Mouse (Mus musculus): Measurements from ENCODE around the gene Cyp2f2. TPM values are rescaled to one million over a fixed set of nuclear protein-coding genes. Genes with fewer than 3 reads are reported as not detected.

Gene Cyp2f2
- polyA plus RNA-seq (2016; fragmentation: Nextera tagmentation; extraction: Ambion mirVana), result not detected in 2 replicates

GRCm38 (mm10) chr7:27119676-27120075, at the start of gene Cyp2f2:
TSS of gene Cyp2f2 (plus strand) at chr7:27119909.
- Histone ChIP-seq H3K9me3 (no peaks in the 10 kb centered on the region), H3K4me3 (no peak within 1 kb of the TSS), H3K27me3 (ENCODE audit: insufficient read depth, poor library complexity, severe bottlenecking) (no peaks in the 10 kb centered on the region), H3K36me3 (no peaks in the 10 kb centered on the region), H3K4me1 (replicated peaks) (no peaks in the 10 kb centered on the region), H3K27ac (no peak within 1 kb of the TSS)
- DNase-seq (ENCODE audit: low spot score), result no peak

DNA sequence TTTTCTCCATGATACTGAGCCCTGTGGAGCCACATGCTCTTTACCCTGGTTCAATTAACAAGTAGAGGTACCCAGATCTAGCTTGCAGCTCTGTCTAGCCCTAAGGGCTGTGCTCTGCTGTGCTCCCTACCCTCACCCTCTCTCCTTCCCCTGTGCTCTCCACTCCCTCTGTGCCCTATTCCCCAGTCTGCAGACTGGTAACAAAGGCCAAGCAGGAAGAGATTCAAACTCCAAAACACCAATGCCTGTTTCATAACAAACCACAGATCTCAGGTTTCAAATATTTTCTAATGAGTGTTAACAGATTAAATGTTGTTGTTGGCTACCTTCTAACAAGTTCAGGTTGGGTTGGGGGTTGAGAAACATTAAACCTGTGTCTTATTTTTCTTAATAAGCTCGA, 41.1 kb upstream of the Cyp2f2 start:
- Histone ChIP-seq H3K27me3 (ENCODE audit: insufficient read depth, poor library complexity, severe bottlenecking) (no peaks in the 10 kb centered on the region), H3K36me3 (no peaks in the 10 kb centered on the region), H3K4me3 (no peak overlapping the region), H3K4me1 (replicated peaks) (no peaks in the 10 kb centered on the region), H3K9me3 (peaks cover 6% of the 10 kb centered on the region; the same call in 1 of the 2 replicates), H3K27ac (no peak overlapping the region)
- no peak for DNase-seq (ENCODE audit: low spot score)
- 84% methylated on average over 1 of the region's 1 CpGs for WGBS

- 69% methylated on average over 2 of the region's 2 CpGs for WGBS
- no peak for DNase-seq (ENCODE audit: low spot score)
- H3K36me3 ChIP-seq, result no peaks in the 10 kb centered on the region
Measured at GRCm38 (mm10) chr7:27081625-27082024, 38.1 kb upstream of the Cyp2f2 start.

DNA sequence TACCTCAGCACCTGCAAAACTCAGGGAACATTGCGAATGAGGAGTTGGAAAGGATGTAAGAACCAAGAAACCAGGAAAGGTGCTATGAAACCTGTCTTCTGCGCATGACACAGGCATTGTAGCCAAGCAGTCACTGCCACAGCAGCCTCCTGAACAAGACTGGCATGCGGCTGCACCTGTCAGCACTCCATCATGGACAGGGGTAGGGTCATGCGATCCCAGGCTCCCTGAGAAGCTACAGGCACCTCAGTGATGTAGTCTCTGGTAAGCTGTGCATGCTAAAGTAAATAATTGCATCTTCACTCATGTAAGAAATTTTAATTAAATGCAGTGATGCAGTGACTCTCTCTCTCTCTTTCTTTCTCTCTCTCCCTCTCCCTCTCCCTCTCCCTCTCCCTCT, 28.7 kb upstream of the Cyp2f2 start:
- Histone ChIP-seq H3K4me3 (no peak overlapping the region), H3K4me1 (replicated peaks) (no peaks in the 10 kb centered on the region), H3K27me3 (ENCODE audit: insufficient read depth, poor library complexity, severe bottlenecking) (no peaks in the 10 kb centered on the region), H3K9me3 (peaks cover 13% of the 10 kb centered on the region), H3K36me3 (no peaks in the 10 kb centered on the region), H3K27ac (no peak overlapping the region)
- WGBS, result 86% methylated on average over 4 of the region's 4 CpGs
- no peak for DNase-seq (ENCODE audit: low spot score)

More at GRCm38 (mm10) chr7:27081625-27082024, 38.1 kb upstream of the Cyp2f2 start:
- Histone ChIP-seq H3K9me3 (peaks cover 6% of the 10 kb centered on the region; the same call in 1 of the 2 replicates), H3K4me1 (replicated peaks) (no peaks in the 10 kb centered on the region), H3K27ac (no peak overlapping the region), H3K4me3 (no peak overlapping the region), H3K27me3 (ENCODE audit: insufficient read depth, poor library complexity, severe bottlenecking) (no peaks in the 10 kb centered on the region)

- Histone ChIP-seq H3K9me3 (peaks cover 13% of the 10 kb centered on the region), H3K4me3 (no peak overlapping the region), H3K27ac (no peak overlapping the region), H3K36me3 (no peaks in the 10 kb centered on the region), H3K4me1 (replicated peaks) (no peaks in the 10 kb centered on the region), H3K27me3 (ENCODE audit: insufficient read depth, poor library complexity, severe bottlenecking) (no peaks in the 10 kb centered on the region)
- 70% methylated on average over 7 of the region's 7 CpGs for WGBS
- no peak for DNase-seq (ENCODE audit: low spot score)
Measured at GRCm38 (mm10) chr7:27092038-27092703, 27.5 kb upstream of the Cyp2f2 start.

- Histone ChIP-seq H3K27ac (no peak overlapping the region), H3K36me3 (no peaks in the 10 kb centered on the region), H3K4me3 (no peak overlapping the region), H3K9me3 (peaks cover 13% of the 10 kb centered on the region), H3K4me1 (replicated peaks) (no peaks in the 10 kb centered on the region), H3K27me3 (ENCODE audit: insufficient read depth, poor library complexity, severe bottlenecking) (no peaks in the 10 kb centered on the region)
- no peak for DNase-seq (ENCODE audit: low spot score)
- WGBS, result 42% methylated on average over 1 of the region's 1 CpGs
Measured at GRCm38 (mm10) chr7:27092882-27093281, 26.8 kb upstream of the Cyp2f2 start.

DNA sequence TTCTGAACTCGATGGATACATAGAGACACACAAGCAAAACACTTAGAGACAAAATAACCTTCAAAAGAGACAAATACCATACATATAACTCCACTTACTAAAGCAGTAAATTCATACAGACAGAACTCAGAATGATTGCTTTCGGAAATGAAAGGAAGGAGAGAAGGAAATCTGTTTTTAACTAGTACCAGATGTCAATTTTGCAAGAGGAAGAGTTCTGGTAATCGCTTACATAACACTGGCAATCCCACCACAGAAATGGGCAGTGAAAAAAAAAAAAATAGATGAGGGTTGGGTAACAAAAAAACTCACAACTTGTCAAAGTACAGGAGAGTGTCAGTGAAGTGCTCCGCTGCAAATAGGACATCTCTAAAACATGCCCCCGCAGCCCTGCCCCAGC, 14.8 kb upstream of the Cyp2f2 start:
- no peak overlapping the region for H3K27ac ChIP-seq
- WGBS, result 61% methylated on average over 5 of the region's 5 CpGs
- H3K4me3 ChIP-seq, result no peak overlapping the region
- no peaks in the 10 kb centered on the region for H3K27me3 ChIP-seq (ENCODE audit: insufficient read depth, poor library complexity, severe bottlenecking)
- H3K36me3 ChIP-seq, result no peaks in the 10 kb centered on the region
- peaks cover 8% of the 10 kb centered on the region for H3K9me3 ChIP-seq
- H3K4me1 ChIP-seq (replicated peaks), result no peaks in the 10 kb centered on the region
- DNase-seq (ENCODE audit: low spot score), result no peak

- DNase-seq (ENCODE audit: low spot score), result no peak
- Histone ChIP-seq H3K27ac (no peak overlapping the region), H3K9me3 (peaks cover 8% of the 10 kb centered on the region), H3K4me1 (replicated peaks) (no peaks in the 10 kb centered on the region), H3K36me3 (no peaks in the 10 kb centered on the region), H3K4me3 (no peak overlapping the region), H3K27me3 (ENCODE audit: insufficient read depth, poor library complexity, severe bottlenecking) (no peaks in the 10 kb centered on the region)
Measured at GRCm38 (mm10) chr7:27110327-27110726, 9.4 kb upstream of the Cyp2f2 start.

- DNase-seq (ENCODE audit: low spot score), result no peak
- Histone ChIP-seq H3K36me3 (no peaks in the 10 kb centered on the region), H3K4me1 (replicated peaks) (no peaks in the 10 kb centered on the region), H3K4me3 (no peak overlapping the region), H3K27me3 (ENCODE audit: insufficient read depth, poor library complexity, severe bottlenecking) (no peaks in the 10 kb centered on the region), H3K9me3 (peaks cover 8% of the 10 kb centered on the region), H3K27ac (no peak overlapping the region)
- WGBS, result 88% methylated on average over 1 of the region's 1 CpGs
Measured at GRCm38 (mm10) chr7:27111038-27111437, 8.7 kb upstream of the Cyp2f2 start.

GRCm38 (mm10) chr7:27111987-27112386, 7.7 kb upstream of the Cyp2f2 start:
- Histone ChIP-seq H3K36me3 (no peaks in the 10 kb centered on the region), H3K4me3 (no peak overlapping the region), H3K27ac (no peak overlapping the region), H3K4me1 (replicated peaks) (no peaks in the 10 kb centered on the region), H3K27me3 (ENCODE audit: insufficient read depth, poor library complexity, severe bottlenecking) (no peaks in the 10 kb centered on the region), H3K9me3 (peaks cover 8% of the 10 kb centered on the region)
- 70% methylated on average over 3 of the region's 3 CpGs for WGBS
- no peak for DNase-seq (ENCODE audit: low spot score)

DNA sequence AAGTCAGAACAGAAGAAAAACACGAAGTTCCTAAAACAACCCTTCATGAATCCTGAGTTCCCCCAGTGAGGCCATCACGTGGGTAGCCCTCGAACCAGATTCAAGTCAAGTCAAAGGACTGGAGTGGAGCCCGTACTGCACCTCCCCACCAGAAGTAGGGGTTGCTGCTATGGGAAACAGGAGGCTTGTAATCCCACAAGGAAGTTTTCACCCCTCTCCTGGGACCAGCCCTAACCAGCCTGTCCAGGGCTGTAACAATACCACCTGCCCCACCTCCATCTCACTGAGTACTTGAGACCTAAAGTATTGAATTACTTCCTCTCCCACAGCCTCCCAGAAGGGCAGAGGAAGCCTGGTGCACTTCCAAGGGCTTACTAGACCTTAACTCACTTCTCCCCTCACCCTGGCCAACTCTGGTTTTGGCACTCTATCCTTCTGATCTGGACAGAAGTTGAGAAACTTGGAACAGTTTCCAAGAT, 1.6 kb upstream of the Cyp2f2 start:
- no peaks in the 10 kb centered on the region for H3K4me1 ChIP-seq (replicated peaks)
- no peaks in the 10 kb centered on the region for H3K27me3 ChIP-seq (ENCODE audit: insufficient read depth, poor library complexity, severe bottlenecking)
- DNase-seq (ENCODE audit: low spot score), result no peak
- no peak overlapping the region for H3K27ac ChIP-seq
- H3K9me3 ChIP-seq, result no peaks in the 10 kb centered on the region
- 74% methylated on average over 4 of the region's 4 CpGs for WGBS
- no peaks in the 10 kb centered on the region for H3K36me3 ChIP-seq
- no peak overlapping the region for H3K4me3 ChIP-seq

DNA sequence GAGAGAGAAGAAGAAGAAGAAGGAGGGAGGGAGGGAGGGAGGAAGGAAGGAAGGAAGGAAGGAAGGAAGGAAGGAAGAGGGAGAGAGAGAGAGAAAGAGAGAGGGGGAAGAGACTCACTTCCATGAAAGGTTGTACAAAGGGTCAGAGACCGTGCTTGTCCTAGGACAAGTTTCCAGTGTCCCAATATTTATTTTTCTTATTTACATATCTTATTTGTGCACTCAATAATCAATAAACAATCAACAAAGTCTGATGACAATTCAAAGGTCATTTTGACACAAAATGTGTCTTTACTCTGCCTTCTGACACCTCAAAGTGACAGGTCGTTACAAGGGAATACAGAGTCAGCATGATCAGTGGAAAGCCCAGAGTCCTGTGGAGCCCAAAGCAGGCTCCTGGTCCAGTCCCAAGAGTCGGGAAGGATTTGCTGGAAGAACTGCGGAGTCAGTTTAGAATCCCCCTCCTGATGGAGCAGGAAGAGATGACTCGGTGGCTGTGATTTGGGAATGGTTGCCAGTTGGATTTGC, 4.7 kb downstream of the Cyp2f2 start:
- Histone ChIP-seq H3K4me3 (no peak overlapping the region), H3K27me3 (ENCODE audit: insufficient read depth, poor library complexity, severe bottlenecking) (no peaks in the 10 kb centered on the region), H3K36me3 (no peaks in the 10 kb centered on the region), H3K27ac (no peak overlapping the region), H3K9me3 (no peaks in the 10 kb centered on the region), H3K4me1 (replicated peaks) (no peaks in the 10 kb centered on the region)
- 80% methylated on average over 5 of the region's 5 CpGs for WGBS
- DNase-seq (ENCODE audit: low spot score), result no peak

DNA sequence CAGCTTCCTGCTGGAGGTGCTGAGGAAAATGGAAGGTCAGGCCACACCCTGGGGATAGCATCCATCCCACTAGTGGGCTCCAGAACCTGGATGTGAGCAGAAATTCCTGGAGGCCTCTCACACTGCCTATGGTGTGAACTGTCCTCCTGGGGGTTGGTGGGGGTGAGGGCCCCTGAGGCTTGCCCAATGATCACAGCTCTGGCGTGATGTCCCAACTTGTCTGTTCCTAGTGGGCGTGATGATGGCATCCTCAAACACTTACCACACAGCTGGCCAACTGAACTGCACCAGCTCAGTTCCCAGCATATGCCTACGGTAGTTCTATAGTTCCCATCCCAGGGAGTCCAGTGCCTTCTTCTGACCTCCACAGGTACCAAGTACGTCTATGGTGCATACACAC, 5.3 kb downstream of the Cyp2f2 start:
- Histone ChIP-seq H3K36me3 (no peaks in the 10 kb centered on the region), H3K27me3 (ENCODE audit: insufficient read depth, poor library complexity, severe bottlenecking) (no peaks in the 10 kb centered on the region), H3K4me1 (replicated peaks) (no peaks in the 10 kb centered on the region), H3K27ac (no peak overlapping the region), H3K9me3 (0 out of 2 replicates have a peak, but pooled peaks cover 2% of the 10 kb centered on the region), H3K4me3 (no peak overlapping the region)
- no peak for DNase-seq (ENCODE audit: low spot score)
- WGBS, result 90% methylated on average over 4 of the region's 4 CpGs

Data from hindbrain, embryonic 10.5 days (tissue).